Mouse (Mus musculus): ENCODE data around the gene Hyal3. TPM values are rescaled to one million over a fixed set of nuclear protein-coding genes. Genes with fewer than 3 reads are reported as not detected.

Gene Hyal3
- polyA plus RNA-seq, 1 experiment from 2014 or later, result 1.3 TPM

DNA sequence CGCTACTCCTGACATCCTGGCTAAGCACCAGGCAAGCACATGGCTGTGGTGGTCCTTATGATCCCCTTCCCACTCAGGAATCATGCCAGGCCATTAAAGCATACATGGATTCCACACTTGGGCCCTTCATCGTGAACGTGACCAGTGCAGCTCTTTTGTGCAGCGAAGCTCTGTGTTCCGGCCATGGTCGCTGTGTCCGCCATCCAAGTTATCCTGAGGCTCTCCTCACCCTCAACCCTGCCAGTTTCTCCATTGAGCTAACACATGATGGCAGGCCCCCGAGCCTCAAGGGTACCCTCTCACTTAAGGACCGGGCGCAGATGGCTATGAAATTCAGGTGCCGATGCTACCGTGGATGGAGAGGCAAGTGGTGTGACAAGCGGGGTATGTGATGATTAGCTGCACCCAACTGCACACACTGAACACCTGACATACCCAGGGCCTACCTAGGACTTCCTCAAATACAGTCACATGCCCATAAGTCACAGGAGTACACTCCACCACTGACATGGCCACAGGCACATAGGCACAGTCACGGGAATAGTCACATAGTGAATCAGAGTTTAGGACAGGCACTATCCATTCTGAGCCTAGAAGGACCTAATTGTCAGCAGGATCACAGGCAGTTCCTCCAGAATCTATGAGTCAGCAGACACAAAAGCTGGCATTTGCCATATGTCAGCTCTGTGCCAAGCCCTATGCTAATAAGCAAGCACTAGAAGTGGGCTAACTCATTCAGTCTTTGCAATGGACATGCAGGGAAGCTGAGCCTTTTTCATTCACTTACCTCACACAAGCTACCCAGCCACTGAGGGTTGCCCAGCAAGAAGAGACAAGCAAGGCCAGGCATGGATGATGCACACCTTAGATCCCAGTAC lies 1.4 kb upstream of the Hyal3 start:
- no peak for DNase-seq (ENCODE audit: low spot score)
- Histone ChIP-seq H3K4me1 (replicated peaks; ENCODE audit: insufficient read depth, low read length) (peaks cover 20% of the 10 kb centered on the region), H3K9ac (ENCODE audit: low read depth, low read length) (0 out of 2 replicates have a peak overlapping the region, but pooled peaks have one; percentile 8), H3K4me2 (ENCODE audit: low read length) (no peak overlapping the region), H3K4me3 (replicated peaks; ENCODE audit: low read depth, low read length) (no peak overlapping the region), H3K27me3 (ENCODE audit: insufficient read depth, low read length) (no peaks in the 10 kb centered on the region), H3K36me3 (ENCODE audit: insufficient read depth, low read length) (peaks cover 12% of the 10 kb centered on the region; the same call in 1 of the 2 replicates), H3K9me3 (replicated peaks; ENCODE audit: low read length) (no peaks in the 10 kb centered on the region), H3K27ac (peak overlapping the region; percentile 96)
- no peak for TF ChIP-seq CTCF (IDR thresholded peaks at IDR 0.05; ENCODE audit: low read depth)
- 94% methylated on average over 14 of the region's 14 CpGs for WGBS
- ATAC-seq (replicated peaks; ENCODE audit: low FRiP score, low read depth), result no peak

DNA sequence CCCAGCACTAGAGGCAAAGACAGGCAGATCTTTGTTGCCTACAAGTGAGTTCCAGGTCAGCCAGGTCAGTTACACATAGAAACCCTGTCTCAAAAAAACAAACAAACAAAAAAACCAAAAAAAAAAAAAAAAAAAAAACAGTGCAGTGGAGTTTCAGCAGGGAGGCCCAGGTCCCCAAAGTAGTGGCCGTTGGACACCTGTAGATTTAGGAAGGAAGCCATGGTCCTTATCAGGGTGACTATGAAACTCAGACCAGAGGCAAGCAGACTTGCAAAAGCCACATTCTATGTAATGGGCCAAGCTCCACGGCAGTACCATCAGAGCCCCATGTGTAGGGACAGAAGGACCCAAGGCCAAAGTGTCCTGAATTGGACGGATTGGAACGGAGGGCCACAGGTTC lies 966 bp downstream of the Hyal3 start:
- ATAC-seq (replicated peaks; ENCODE audit: low FRiP score, low read depth) (no peak), DNase-seq (ENCODE audit: low spot score) (no peak)
- Histone ChIP-seq H3K4me3 (replicated peaks; ENCODE audit: low read depth, low read length) (peak overlapping the region; percentile 63), H3K9me3 (replicated peaks; ENCODE audit: low read length) (no peaks in the 10 kb centered on the region), H3K4me2 (ENCODE audit: low read length) (peak overlapping the region; percentile 90), H3K36me3 (ENCODE audit: insufficient read depth, low read length) (peaks cover 8% of the 10 kb centered on the region; the same call in 1 of the 2 replicates), H3K9ac (ENCODE audit: low read depth, low read length) (peak overlapping the region; percentile 86), H3K27me3 (ENCODE audit: insufficient read depth, low read length) (no peaks in the 10 kb centered on the region), H3K4me1 (replicated peaks; ENCODE audit: insufficient read depth, low read length) (peaks cover 17% of the 10 kb centered on the region), H3K27ac (peak overlapping the region; percentile 96; the same call in 1 of the 2 replicates)
- TF ChIP-seq CTCF (IDR thresholded peaks at IDR 0.05; ENCODE audit: low read depth), result no peak
- WGBS, result 77% methylated on average over 4 of the region's 4 CpGs

DNA sequence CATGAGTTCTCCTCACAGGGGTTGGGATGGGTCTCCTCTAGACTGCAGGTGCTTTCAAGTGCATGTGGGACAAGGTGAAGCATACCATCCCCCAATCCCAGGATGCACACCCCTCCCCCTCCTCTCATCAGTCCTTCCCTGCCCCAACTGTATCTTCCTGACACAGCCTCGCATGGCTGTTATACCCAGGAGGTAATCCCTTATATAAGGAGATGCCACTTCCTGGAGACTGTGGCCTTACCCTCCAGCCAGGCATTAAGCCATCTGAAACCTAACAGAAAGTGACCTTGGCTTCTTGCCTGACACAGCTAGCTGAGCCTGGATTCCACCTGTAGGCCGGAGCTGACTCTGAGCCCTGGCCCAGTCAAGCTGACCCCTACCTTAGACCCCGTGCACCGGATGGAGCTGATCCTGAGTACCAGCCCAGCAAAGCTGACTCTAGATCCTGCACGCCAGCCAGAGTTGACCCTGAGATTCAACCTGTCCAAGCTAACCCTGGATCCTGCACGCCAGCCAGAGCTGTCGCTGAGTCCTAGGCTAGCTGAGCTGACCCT lies 2.0 kb downstream of the Hyal3 start:
- ATAC-seq (replicated peaks; ENCODE audit: low FRiP score, low read depth) (no peak), DNase-seq (ENCODE audit: low spot score) (no peak)
- WGBS, result 88% methylated on average over 7 of the region's 7 CpGs
- peaks cover 8% of the 10 kb centered on the region; the same call in 1 of the 2 replicates for H3K36me3 ChIP-seq (ENCODE audit: insufficient read depth, low read length)
- no peak for TF ChIP-seq CTCF (IDR thresholded peaks at IDR 0.05; ENCODE audit: low read depth)
- H3K9ac ChIP-seq (ENCODE audit: low read depth, low read length), result 0 out of 2 replicates have a peak overlapping the region, but pooled peaks have one; percentile 13
- no peak overlapping the region for H3K27ac ChIP-seq
- no peak overlapping the region for H3K4me3 ChIP-seq (replicated peaks; ENCODE audit: low read depth, low read length)
- H3K4me2 ChIP-seq (ENCODE audit: low read length), result no peak overlapping the region
- H3K4me1 ChIP-seq (replicated peaks; ENCODE audit: insufficient read depth, low read length), result peaks cover 11% of the 10 kb centered on the region; the same call in 1 of the 2 replicates
- H3K9me3 ChIP-seq (replicated peaks; ENCODE audit: low read length), result no peaks in the 10 kb centered on the region
- H3K27me3 ChIP-seq (ENCODE audit: insufficient read depth, low read length), result no peaks in the 10 kb centered on the region

DNA sequence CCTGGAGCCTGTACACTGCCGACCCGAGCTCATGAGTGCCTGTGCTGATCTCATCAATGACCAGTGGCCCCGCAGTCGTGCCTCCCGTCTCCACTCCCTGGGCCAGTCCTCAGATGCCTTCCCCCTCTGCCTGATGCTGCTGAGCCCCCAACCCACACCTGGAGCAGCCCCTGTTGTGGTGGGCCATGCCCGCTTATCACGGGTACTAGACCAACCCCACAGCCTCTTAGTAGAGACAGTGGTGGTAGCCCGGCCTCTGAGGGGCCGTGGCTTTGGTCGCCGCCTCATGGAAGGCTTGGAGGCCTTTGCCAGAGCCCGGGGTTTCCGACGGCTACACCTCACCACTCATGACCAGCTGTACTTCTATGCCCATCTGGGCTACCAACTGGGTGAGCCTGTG lies 2.6 kb downstream of the Hyal3 start:
- Histone ChIP-seq H3K9ac (ENCODE audit: low read depth, low read length) (0 out of 2 replicates have a peak overlapping the region, but pooled peaks have one; percentile 13), H3K4me2 (ENCODE audit: low read length) (no peak overlapping the region), H3K36me3 (ENCODE audit: insufficient read depth, low read length) (peaks cover 8% of the 10 kb centered on the region; the same call in 1 of the 2 replicates), H3K27ac (no peak overlapping the region), H3K4me1 (replicated peaks; ENCODE audit: insufficient read depth, low read length) (peaks cover 11% of the 10 kb centered on the region), H3K4me3 (replicated peaks; ENCODE audit: low read depth, low read length) (no peak overlapping the region), H3K27me3 (ENCODE audit: insufficient read depth, low read length) (no peaks in the 10 kb centered on the region), H3K9me3 (replicated peaks; ENCODE audit: low read length) (no peaks in the 10 kb centered on the region)
- WGBS, result 95% methylated on average over 14 of the region's 14 CpGs
- ATAC-seq (replicated peaks; ENCODE audit: low FRiP score, low read depth), result no peak
- no peak for DNase-seq (ENCODE audit: low spot score)
- no peak for TF ChIP-seq CTCF (IDR thresholded peaks at IDR 0.05; ENCODE audit: low read depth)

DNA sequence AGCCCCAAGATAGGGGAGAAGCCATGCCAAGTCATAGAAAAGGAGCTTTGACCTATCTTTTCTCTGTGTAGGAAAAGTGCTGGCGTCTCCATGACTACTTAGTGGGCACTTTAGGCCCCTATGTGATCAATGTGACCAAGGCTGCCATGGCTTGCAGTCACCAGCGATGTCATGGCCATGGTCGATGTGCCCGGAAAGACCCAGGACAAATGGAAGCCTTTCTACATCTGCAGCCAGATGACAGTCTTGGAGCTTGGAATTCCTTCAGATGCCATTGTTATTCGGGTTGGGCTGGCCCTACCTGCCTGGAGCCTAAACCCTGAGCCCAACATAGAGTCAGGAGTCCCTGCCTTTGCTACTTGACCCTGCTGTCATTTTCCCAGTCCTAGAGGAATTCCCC lies 5.9 kb downstream of the Hyal3 start:
- no peak overlapping the region for H3K9ac ChIP-seq (ENCODE audit: low read depth, low read length)
- no peak for TF ChIP-seq CTCF (IDR thresholded peaks at IDR 0.05; ENCODE audit: low read depth)
- H3K4me3 ChIP-seq (replicated peaks; ENCODE audit: low read depth, low read length), result no peak overlapping the region
- DNase-seq (ENCODE audit: low spot score) (no peak), ATAC-seq (replicated peaks; ENCODE audit: low FRiP score, low read depth) (no peak)
- no peaks in the 10 kb centered on the region for H3K27me3 ChIP-seq (ENCODE audit: insufficient read depth, low read length)
- H3K27ac ChIP-seq, result no peak overlapping the region
- H3K4me1 ChIP-seq (replicated peaks; ENCODE audit: insufficient read depth, low read length), result peaks cover 16% of the 10 kb centered on the region
- 85% methylated on average over 5 of the region's 5 CpGs for WGBS
- H3K9me3 ChIP-seq (replicated peaks; ENCODE audit: low read length), result no peaks in the 10 kb centered on the region
- peaks cover 24% of the 10 kb centered on the region for H3K36me3 ChIP-seq (ENCODE audit: insufficient read depth, low read length)
- no peak overlapping the region for H3K4me2 ChIP-seq (ENCODE audit: low read length)

DNA sequence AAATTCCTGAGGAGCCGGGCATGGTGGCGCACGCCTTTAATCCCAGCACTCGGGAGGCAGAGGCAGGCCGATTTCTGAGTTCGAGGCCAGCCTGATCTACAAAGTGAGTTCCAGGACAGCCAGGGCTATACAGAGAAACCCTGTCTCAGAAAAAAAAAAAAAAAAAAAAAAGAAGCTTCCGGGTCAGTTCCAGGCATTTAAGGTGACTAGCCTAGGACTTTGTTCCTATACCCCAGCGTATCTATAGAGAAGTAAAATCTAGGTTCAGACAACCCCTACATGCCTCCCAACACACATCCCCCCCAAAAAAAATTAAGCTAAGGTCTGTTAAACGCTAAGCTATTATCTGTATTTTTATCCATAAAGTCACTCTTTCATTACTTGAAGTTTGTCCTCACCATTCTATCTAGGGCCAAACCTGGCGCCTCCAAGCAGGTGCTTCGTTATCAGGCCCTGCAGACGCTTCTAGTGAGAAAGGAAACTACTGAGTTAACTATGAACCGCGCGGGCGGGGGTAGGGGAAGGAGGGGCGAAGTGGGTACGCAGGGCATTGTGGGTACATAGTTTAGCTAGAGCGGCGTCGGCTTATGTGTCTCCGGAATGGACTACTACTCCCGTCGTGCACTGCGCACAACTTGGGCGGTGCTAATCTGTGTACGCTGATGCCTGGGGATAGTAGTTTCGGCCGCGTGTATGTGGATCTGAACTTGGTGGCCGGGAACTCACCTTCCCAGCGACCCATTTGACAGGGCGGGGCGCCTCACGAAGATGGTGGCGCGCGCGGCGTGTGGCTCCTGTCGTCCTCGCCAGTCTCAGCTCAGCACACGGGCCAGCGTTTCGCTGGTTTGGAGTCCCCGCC lies 6.6 kb downstream of the Hyal3 start, which contains the start of gene Ifrd2:
Gene Ifrd2, plus strand, starts transcription at position 669 of the 859 bp plus-strand sequence.
- no peak for TF ChIP-seq CTCF (IDR thresholded peaks at IDR 0.05; ENCODE audit: low read depth)

More for the DNA sequence above, 6.6 kb downstream of the Hyal3 start, which contains the start of gene Ifrd2:
- H3K9me3 ChIP-seq (replicated peaks; ENCODE audit: low read length), result no peaks in the 10 kb centered on the region
- peaks cover 16% of the 10 kb centered on the region for H3K4me1 ChIP-seq (replicated peaks; ENCODE audit: insufficient read depth, low read length)
- ATAC-seq (replicated peaks; ENCODE audit: low FRiP score, low read depth) (peak; percentile 96), DNase-seq (ENCODE audit: low spot score) (peak; percentile 99)
- peaks cover 26% of the 10 kb centered on the region for H3K36me3 ChIP-seq (ENCODE audit: insufficient read depth, low read length)
- H3K27ac ChIP-seq, result no peak within 1 kb of the TSS
- H3K27me3 ChIP-seq (ENCODE audit: insufficient read depth, low read length), result no peaks in the 10 kb centered on the region
- peak within 1 kb of the TSS; percentile 74 for H3K4me2 ChIP-seq (ENCODE audit: low read length)
- H3K9ac ChIP-seq (ENCODE audit: low read depth, low read length), result peak within 1 kb of the TSS; percentile 52
- peak within 1 kb of the TSS; percentile 56 for H3K4me3 ChIP-seq (replicated peaks; ENCODE audit: low read depth, low read length)
- 15% methylated on average over 46 of the region's 46 CpGs for WGBS

All from kidney, postnatal 0 days (tissue).